Mouse (Mus musculus) lung, adult 2 months (tissue): ENCODE data around the gene Alg9.

ENCODE experiments used
- CTCF ChIP-seq: fragments of 200-500 bp; IDR thresholded peaks from 2 replicates; pipeline ENCODE4 v1.5.1; 2011; ENCODE audit warnings: mild to moderate bottlenecking, low read length, control low read depth; ENCODE audit not compliant: insufficient read depth
- POLR2A ChIP-seq: fragments of 200-500 bp; IDR thresholded peaks from 2 replicates; pipeline ENCODE4 v1.6.1; 2011; ENCODE audit warnings: low read depth, mild to moderate bottlenecking, control low read depth, low read length, borderline replicate concordance; ENCODE audit errors: extremely low read depth

DNA sequence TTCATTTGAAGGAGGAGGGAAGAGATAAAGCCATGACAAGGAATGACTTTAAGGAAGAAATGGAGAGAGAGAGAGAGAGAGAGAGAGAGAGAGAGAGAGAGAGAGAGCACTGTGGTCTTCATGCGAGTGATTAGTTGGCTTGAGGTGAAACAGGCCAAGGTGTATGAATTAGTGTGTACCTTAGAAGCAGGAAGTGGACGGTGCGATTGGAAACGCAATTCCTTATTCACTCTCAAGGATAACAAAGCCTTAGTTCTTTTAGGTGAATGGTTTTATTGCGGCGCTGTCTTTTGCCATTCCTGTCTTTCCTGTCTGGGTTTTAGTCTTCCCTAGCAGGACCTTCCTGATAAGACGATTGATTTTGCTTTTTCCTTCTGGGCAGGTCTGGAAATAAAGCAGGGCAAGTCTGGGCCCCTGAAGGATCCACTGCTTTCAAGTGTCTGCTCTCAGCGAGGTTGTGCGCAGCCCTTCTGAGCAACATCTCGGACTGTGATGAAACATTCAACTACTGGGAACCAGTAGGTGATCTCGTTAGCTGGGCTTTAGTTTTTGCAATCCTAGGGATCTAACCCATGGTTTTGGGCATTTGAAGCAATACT, 1.4 kb downstream of the Alg9 start:
- TF ChIP-seq CTCF (no peak), POLR2A (no peak)
